Mouse (Mus musculus) bone marrow macrophage, adult 2 months (primary cell): ENCODE data around the gene Pdgfb.

Experiments used
- CTCF ChIP-seq: IDR thresholded peaks from 2 replicates; pipeline ENCODE4 v1.5.1; 2012; ENCODE audit warnings: low read depth, mild to moderate bottlenecking, low read length, moderate library complexity
- POLR2A ChIP-seq: IDR thresholded peaks from 2 replicates; pipeline ENCODE4 v1.6.1; 2012; ENCODE audit warnings: mild to moderate bottlenecking, low read depth, low read length, borderline replicate concordance

DNA sequence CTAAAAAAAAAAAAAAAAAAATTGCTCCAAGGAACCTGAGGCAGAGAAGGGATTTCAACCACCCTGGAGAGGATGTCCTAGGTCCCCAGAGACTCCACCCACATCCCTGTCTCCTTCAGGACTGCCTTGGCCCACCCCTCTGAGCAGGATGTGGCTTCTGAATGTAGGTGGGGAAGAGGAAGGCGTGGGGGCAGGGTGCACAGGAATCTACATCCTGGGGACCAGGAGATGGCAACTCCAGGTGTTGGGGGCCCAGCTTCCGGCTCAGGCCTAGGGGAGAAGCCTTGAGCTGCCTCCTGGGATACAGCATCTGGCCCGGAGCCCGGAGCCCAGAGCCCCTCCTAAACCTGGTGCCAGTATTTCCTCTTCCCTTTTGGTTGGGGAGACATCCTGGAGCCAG is 35.3 kb upstream of the Pdgfb start:
- no peak for TF ChIP-seq CTCF
- no peak for TF ChIP-seq POLR2A
